Mouse (Mus musculus) small intestine, adult 2 months (tissue): ENCODE data around the gene Slc30a7. TPM values are rescaled to one million over a fixed set of nuclear protein-coding genes. Genes with fewer than 3 reads are reported as not detected.

ENCODE experiments used
- H3K27ac ChIP-seq: fragments of 200-500 bp; 2 replicates; pipeline ENCODE4 v1.5.1; 2012; ENCODE audit warnings: low read depth, low read length, control low read depth, inconsistent platforms; ENCODE audit not compliant: insufficient read depth
- H3K27me3 ChIP-seq: fragments of 200-500 bp; 2 replicates; pipeline ENCODE4 v1.6.1; 2012; ENCODE audit warnings: mild to moderate bottlenecking, moderate library complexity, low read length, inconsistent platforms; ENCODE audit not compliant: control insufficient read depth, insufficient read depth
- H3K36me3 ChIP-seq: fragments of 200-500 bp; 2 replicates; pipeline ENCODE4 v1.6.1; 2012; ENCODE audit warnings: mild to moderate bottlenecking, low read length, control low read depth, inconsistent platforms; ENCODE audit not compliant: control insufficient read depth, insufficient read depth
- H3K4me1 ChIP-seq: fragments of 200-500 bp; 2 replicates; pipeline ENCODE4 v1.6.1; 2012; ENCODE audit warnings: low read length, inconsistent platforms, mixed read lengths; ENCODE audit not compliant: control insufficient read depth, insufficient read depth, insufficient read length
- H3K4me3 ChIP-seq: fragments of 200-500 bp; 2 replicates; pipeline ENCODE4 v1.5.1; 2012; ENCODE audit warnings: low read depth, mild to moderate bottlenecking, control low read depth, inconsistent platforms, low read length, moderate library complexity
- CTCF ChIP-seq: fragments of 200-500 bp; IDR thresholded peaks from 2 replicates; pipeline ENCODE4 v1.5.1; 2012; ENCODE audit warnings: low read depth, mild to moderate bottlenecking, control low read depth, inconsistent platforms, low read length, moderate library complexity, mixed read lengths; ENCODE audit not compliant: insufficient replicate concordance, insufficient read length; ENCODE audit errors: extremely low read depth
- POLR2A ChIP-seq: fragments of 200-500 bp; IDR thresholded peaks from 2 replicates; pipeline ENCODE4 v1.6.1; 2012; ENCODE audit warnings: low read depth, mild to moderate bottlenecking, control low read depth, inconsistent platforms, low read length, moderate library complexity
- WGBS: fragments of 180-500 bp; shearing (Covaris S2); methylation state at CpG from one replicate; pipeline ENCODE4 v1.1.7; 2018; 5-methylcytosine and 5-hydroxymethylcytosine counted together
- polyA plus RNA-seq: library from polyadenylated mRNA; depleted of rRNA; stranded (reverse); fragments of >200 nt; gene quantifications from 2 replicates; pipeline ENCODE4 v1.2.3, GENCODE M21; 2012

Slc30a7 gene
- polyA plus RNA-seq, 1 experiment: 7.8 TPM

GRCm38 (mm10) chr3:115974228-115974627 lies 33.0 kb downstream of the Slc30a7 start:
- H3K4me1 ChIP-seq: no peaks in the 10 kb centered on the region
- 83% methylated on average over 6 of the region's 6 CpGs for WGBS
- peaks cover 53% of the 10 kb centered on the region for H3K36me3 ChIP-seq
- TF ChIP-seq CTCF (no peak), POLR2A (no peak)
- no peaks in the 10 kb centered on the region for H3K27me3 ChIP-seq
- no peak overlapping the region for H3K27ac ChIP-seq
- no peak overlapping the region for H3K4me3 ChIP-seq

GRCm38 (mm10) chr3:115971891-115972646 lies 35.1 kb downstream of the Slc30a7 start:
- Histone ChIP-seq H3K4me1 (no peaks in the 10 kb centered on the region), H3K4me3 (no peak overlapping the region), H3K27me3 (no peaks in the 10 kb centered on the region), H3K27ac (no peak overlapping the region), H3K36me3 (peaks cover 40% of the 10 kb centered on the region)
- WGBS: 88% methylated on average over 14 of the region's 14 CpGs
- TF ChIP-seq POLR2A (no peak), CTCF (no peak)

- H3K4me1 ChIP-seq: no peaks in the 10 kb centered on the region
- TF ChIP-seq CTCF (no peak), POLR2A (no peak)
- no peaks in the 10 kb centered on the region for H3K27me3 ChIP-seq
- peaks cover 37% of the 10 kb centered on the region for H3K36me3 ChIP-seq
- no peak overlapping the region for H3K4me3 ChIP-seq
- H3K27ac ChIP-seq: no peak overlapping the region
- WGBS: 94% methylated on average over 20 of the region's 20 CpGs
Observed at GRCm38 (mm10) chr3:115971045-115971785, 36.0 kb downstream of the Slc30a7 start.

- Histone ChIP-seq H3K4me1 (no peaks in the 10 kb centered on the region), H3K27ac (no peak overlapping the region), H3K36me3 (peaks cover 29% of the 10 kb centered on the region), H3K4me3 (no peak overlapping the region), H3K27me3 (no peaks in the 10 kb centered on the region)
- no peak for TF ChIP-seq POLR2A
- TF ChIP-seq CTCF: no peak
- 83% methylated on average over 10 of the region's 10 CpGs for WGBS
Observed at GRCm38 (mm10) chr3:115968745-115969530, 38.3 kb downstream of the Slc30a7 start.

- WGBS: 94% methylated on average over 5 of the region's 5 CpGs
- H3K4me3 ChIP-seq: no peak overlapping the region
Observed at GRCm38 (mm10) chr3:115964071-115964470, 43.1 kb downstream of the Slc30a7 start.

GRCm38 (mm10) chr3:115963597-115963996 lies 43.6 kb downstream of the Slc30a7 start:
- no peak for TF ChIP-seq CTCF
- no peak for TF ChIP-seq POLR2A
- peaks cover 18% of the 10 kb centered on the region for H3K36me3 ChIP-seq
- H3K27me3 ChIP-seq: no peaks in the 10 kb centered on the region
- H3K4me1 ChIP-seq: no peaks in the 10 kb centered on the region
- WGBS: 93% methylated on average over 1 of the region's 1 CpGs
- H3K4me3 ChIP-seq: no peak overlapping the region
- H3K27ac ChIP-seq: no peak overlapping the region

More at GRCm38 (mm10) chr3:115964071-115964470, 43.1 kb downstream of the Slc30a7 start:
- no peaks in the 10 kb centered on the region for H3K4me1 ChIP-seq
- no peaks in the 10 kb centered on the region for H3K27me3 ChIP-seq
- peaks cover 14% of the 10 kb centered on the region for H3K36me3 ChIP-seq
- TF ChIP-seq CTCF (no peak), POLR2A (no peak)
- H3K27ac ChIP-seq: no peak overlapping the region
